Mouse (Mus musculus): Measurements from ENCODE around the gene Sorbs1. TPM values are rescaled to one million over a fixed set of nuclear protein-coding genes. Genes with fewer than 3 reads are reported as not detected.
A peak's percentile ranks its signal among the peaks of the same experiment; 100 is the strongest.

Gene Sorbs1
- total RNA-seq, 2 experiments from 2014 or later: 158 to 227 TPM

GRCm38 (mm10) chr19:40349713-40350671, 163.6 kb downstream of the Sorbs1 start:
- no peak for TF ChIP-seq CTCF (IDR thresholded peaks at IDR 0.05)
- no peak overlapping the region for H3K27ac ChIP-seq
- intact Hi-C loops (cut with DNase I): no loop called here

GRCm38 (mm10) chr19:40349281-40349680, 164.3 kb downstream of the Sorbs1 start:
- intact Hi-C loops (cut with DNase I): no loop called here
- DNase-seq: no peak
- Histone ChIP-seq H3K27ac (no peak overlapping the region), H3K4me3 (no peak overlapping the region)
- no peak for TF ChIP-seq CTCF (IDR thresholded peaks at IDR 0.05)

More at GRCm38 (mm10) chr19:40349713-40350671, 163.6 kb downstream of the Sorbs1 start:
- DNase-seq: no peak
- no peak overlapping the region for H3K4me3 ChIP-seq

- no peak overlapping the region for H3K4me3 ChIP-seq
- intact Hi-C loops (cut with DNase I): no loop called here
- peak overlapping the region; percentile 56 for H3K27ac ChIP-seq
- no peak for TF ChIP-seq CTCF (IDR thresholded peaks at IDR 0.05)
- no peak for DNase-seq
Observed at GRCm38 (mm10) chr19:40348652-40349051, 164.9 kb downstream of the Sorbs1 start.

GRCm38 (mm10) chr19:40348175-40348574, 165.4 kb downstream of the Sorbs1 start:
- TF ChIP-seq CTCF (IDR thresholded peaks at IDR 0.05): no peak
- intact Hi-C loops (cut with DNase I): no loop called here
- Histone ChIP-seq H3K4me3 (no peak overlapping the region), H3K27ac (peak overlapping the region; percentile 56)
- no peak for DNase-seq

GRCm38 (mm10) chr19:40346908-40347307, 166.7 kb downstream of the Sorbs1 start:
- H3K27ac ChIP-seq: peak overlapping the region; percentile 56; the same call in 1 of the 2 replicates
- intact Hi-C loops (cut with DNase I): no loop called here
- no peak for TF ChIP-seq CTCF (IDR thresholded peaks at IDR 0.05)
- no peak for DNase-seq
- no peak overlapping the region for H3K4me3 ChIP-seq

GRCm38 (mm10) chr19:40346232-40346844, 167.2 kb downstream of the Sorbs1 start:
- H3K27ac ChIP-seq: peak overlapping the region; percentile 71
- H3K4me3 ChIP-seq: no peak overlapping the region
- DNase-seq: no peak
- no peak for TF ChIP-seq CTCF (IDR thresholded peaks at IDR 0.05)
- intact Hi-C loops (cut with DNase I): no loop called here

GRCm38 (mm10) chr19:40345684-40346083, 167.9 kb downstream of the Sorbs1 start:
- intact Hi-C loops (cut with DNase I): no loop called here
- no peak; the same call in 1 of the 2 replicates for TF ChIP-seq CTCF (IDR thresholded peaks at IDR 0.05)
- Histone ChIP-seq H3K27ac (peak overlapping the region; percentile 71), H3K4me3 (no peak overlapping the region)
- DNase-seq: peak; percentile 67

- H3K4me3 ChIP-seq: no peak overlapping the region
- H3K27ac ChIP-seq: no peak overlapping the region
- intact Hi-C loops (cut with DNase I): loop anchor here (1.0 to 2.0 kb wide), 2 partner anchors 42 to 202 kb away; no protein-coding TSS in a partner anchor
- no peak; the same call in none of the 2 replicates for TF ChIP-seq CTCF (IDR thresholded peaks at IDR 0.05)
- DNase-seq: peak; percentile 89
Observed at GRCm38 (mm10) chr19:40343018-40343417, 170.6 kb downstream of the Sorbs1 start.

GRCm38 (mm10) chr19:40341141-40341540, 172.4 kb downstream of the Sorbs1 start:
- DNase-seq: no peak
- TF ChIP-seq CTCF (IDR thresholded peaks at IDR 0.05): no peak
- intact Hi-C loops (cut with DNase I): no loop called here
- Histone ChIP-seq H3K4me3 (no peak overlapping the region), H3K27ac (no peak overlapping the region)

- no peak for DNase-seq
- no peak overlapping the region for H3K27ac ChIP-seq
- H3K4me3 ChIP-seq: no peak overlapping the region
- no peak for TF ChIP-seq CTCF (IDR thresholded peaks at IDR 0.05)
- intact Hi-C loops (cut with DNase I): no loop called here
Observed at GRCm38 (mm10) chr19:40336694-40337093, 176.9 kb downstream of the Sorbs1 start.

- intact Hi-C loops (cut with DNase I): no loop called here
- peak; percentile 45 for TF ChIP-seq CTCF (IDR thresholded peaks at IDR 0.05)
- Histone ChIP-seq H3K4me3 (no peak overlapping the region), H3K27ac (no peak overlapping the region)
- DNase-seq: no peak
Observed at GRCm38 (mm10) chr19:40333905-40334304, 179.7 kb downstream of the Sorbs1 start.

GRCm38 (mm10) chr19:40333081-40333480, 180.5 kb downstream of the Sorbs1 start:
- TF ChIP-seq CTCF (IDR thresholded peaks at IDR 0.05): no peak
- H3K27ac ChIP-seq: peak overlapping the region; percentile 78
- no peak for DNase-seq
- no peak overlapping the region for H3K4me3 ChIP-seq
- intact Hi-C loops (cut with DNase I): no loop called here

GRCm38 (mm10) chr19:40332303-40332702, 181.3 kb downstream of the Sorbs1 start:
- intact Hi-C loops (cut with DNase I): no loop called here
- H3K4me3 ChIP-seq: no peak overlapping the region
- H3K27ac ChIP-seq: peak overlapping the region; percentile 78
- no peak for TF ChIP-seq CTCF (IDR thresholded peaks at IDR 0.05)
- no peak for DNase-seq

All from gastrocnemius, adult 2 months (tissue).